Mouse (Mus musculus): ENCODE results near the gene Slc7a6os. TPM values are rescaled to one million over a fixed set of nuclear protein-coding genes. Genes with fewer than 3 reads are reported as not detected.

Slc7a6os gene
- polyA plus RNA-seq, 1 experiment, result 30.1 TPM

DNA sequence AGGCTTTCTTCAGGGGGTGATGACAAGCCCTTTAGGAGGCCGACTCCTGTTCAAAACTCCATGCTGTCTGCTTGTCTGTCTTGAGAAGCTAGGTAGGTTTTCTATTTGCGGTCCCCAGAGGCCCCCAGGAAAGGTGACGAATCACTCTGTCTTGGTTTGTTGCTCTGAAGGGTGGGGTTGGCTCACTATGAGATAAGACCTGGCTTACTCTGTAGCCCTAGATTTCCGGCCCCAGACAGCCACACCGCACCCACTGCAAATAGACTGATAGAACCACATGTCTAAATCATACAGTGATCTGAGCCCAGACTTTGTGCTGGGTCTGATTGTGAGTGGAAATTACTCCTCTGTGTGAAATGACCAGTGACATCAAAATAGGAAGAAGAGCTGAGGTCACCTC is 19.1 kb downstream of the Slc7a6os start:
- Histone ChIP-seq H3K4me3 (ENCODE audit: insufficient read depth, poor library complexity, severe bottlenecking) (no peak overlapping the region), H3K36me3 (ENCODE audit: control insufficient read depth, insufficient read depth) (peaks cover 79% of the 10 kb centered on the region), H3ac (ENCODE audit: control insufficient read depth, insufficient read length, low read depth) (no peak overlapping the region), H3K79me2 (ENCODE audit: control insufficient read depth, insufficient read depth) (no peaks in the 10 kb centered on the region), H3K79me3 (ENCODE audit: low read depth) (peaks cover 3% of the 10 kb centered on the region), H3K27me3 (ENCODE audit: control insufficient read depth, insufficient read depth, insufficient read length) (no peaks in the 10 kb centered on the region)
- TF ChIP-seq CTCF (IDR thresholded peaks at IDR 0.05; ENCODE audit: control insufficient read depth, insufficient read depth, insufficient read length) (no peak), USF1 (IDR thresholded peaks at IDR 0.05; ENCODE audit: low read depth) (no peak), CEBPB (IDR thresholded peaks at IDR 0.05; ENCODE audit: low read depth) (no peak), MYOG (IDR thresholded peaks at IDR 0.05; ENCODE audit: control insufficient read depth, extremely low read depth, insufficient read length) (no peak), FOSL1 (IDR thresholded peaks at IDR 0.05; ENCODE audit: insufficient read depth, low read length, poor library complexity, severe bottlenecking) (no peak)

DNA sequence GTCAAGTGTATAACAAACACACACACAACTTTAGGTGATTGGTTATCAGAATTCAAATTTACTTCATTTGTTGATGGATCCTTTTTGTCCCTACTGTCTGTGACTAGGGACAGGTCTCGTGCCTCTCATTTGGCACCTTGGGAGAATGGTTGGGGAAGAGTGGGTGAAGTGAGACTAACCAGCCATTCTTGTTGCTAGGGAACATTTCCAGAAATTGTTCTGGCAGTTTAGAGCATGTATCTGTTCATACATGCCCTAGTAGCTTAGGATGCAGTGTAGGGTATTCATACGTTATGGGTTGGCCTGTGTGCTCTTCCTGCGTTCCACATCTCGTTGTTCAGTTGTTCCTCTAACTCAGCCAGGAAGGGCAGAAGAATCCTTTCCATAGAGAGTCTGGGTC is 21.6 kb downstream of the Slc7a6os start:
- TF ChIP-seq CEBPB (IDR thresholded peaks at IDR 0.05; ENCODE audit: low read depth), result no peak
- TF ChIP-seq FOSL1 (IDR thresholded peaks at IDR 0.05; ENCODE audit: insufficient read depth, low read length, poor library complexity, severe bottlenecking), result no peak
- no peak for TF ChIP-seq MYOD1 (IDR thresholded peaks at IDR 0.05; ENCODE audit: control insufficient read depth, insufficient read length, low read depth)
- no peak for TF ChIP-seq MAX (IDR thresholded peaks at IDR 0.05)
- TF ChIP-seq USF1 (IDR thresholded peaks at IDR 0.05; ENCODE audit: low read depth), result no peak
- TF ChIP-seq CTCF (IDR thresholded peaks at IDR 0.05; ENCODE audit: control insufficient read depth, insufficient read depth, insufficient read length), result no peak
- no peak for TF ChIP-seq MYOG (IDR thresholded peaks at IDR 0.05; ENCODE audit: control insufficient read depth, extremely low read depth, insufficient read length)
- Histone ChIP-seq H3K79me3 (ENCODE audit: low read depth) (peaks cover 13% of the 10 kb centered on the region), H3K79me2 (ENCODE audit: control insufficient read depth, insufficient read depth) (no peaks in the 10 kb centered on the region), H3K4me3 (ENCODE audit: insufficient read depth, poor library complexity, severe bottlenecking) (no peak overlapping the region), H3K36me3 (ENCODE audit: control insufficient read depth, insufficient read depth) (peaks cover 78% of the 10 kb centered on the region), H3ac (ENCODE audit: control insufficient read depth, insufficient read length, low read depth) (no peak overlapping the region), H3K27me3 (ENCODE audit: control insufficient read depth, insufficient read depth, insufficient read length) (no peaks in the 10 kb centered on the region)

DNA sequence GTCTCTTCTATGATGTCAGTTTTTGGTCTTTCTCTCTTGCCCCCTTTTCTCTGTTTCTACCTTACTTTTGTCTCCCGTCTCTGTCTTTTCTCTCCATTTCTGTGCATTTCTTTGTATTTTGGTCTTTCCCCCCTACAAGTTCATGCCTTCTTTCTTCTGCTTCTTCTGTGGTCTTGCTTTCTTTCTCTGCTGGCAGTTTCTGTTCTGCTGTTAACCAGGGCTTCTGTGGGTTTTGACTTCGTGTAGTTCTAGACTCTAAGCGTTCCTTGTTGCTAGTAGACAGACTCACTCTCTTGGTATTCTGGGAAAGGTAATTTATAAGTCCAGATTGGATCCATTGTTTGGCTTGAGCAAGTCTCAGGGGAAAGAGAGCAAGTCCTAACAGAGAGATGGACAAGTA is 24.3 kb downstream of the Slc7a6os start:
- Histone ChIP-seq H3K36me3 (ENCODE audit: control insufficient read depth, insufficient read depth) (peaks cover 76% of the 10 kb centered on the region), H3K27me3 (ENCODE audit: control insufficient read depth, insufficient read depth, insufficient read length) (no peaks in the 10 kb centered on the region)
- TF ChIP-seq CEBPB (IDR thresholded peaks at IDR 0.05; ENCODE audit: low read depth), result no peak
- no peak for TF ChIP-seq USF1 (IDR thresholded peaks at IDR 0.05; ENCODE audit: low read depth)
- TF ChIP-seq FOSL1 (IDR thresholded peaks at IDR 0.05; ENCODE audit: insufficient read depth, low read length, poor library complexity, severe bottlenecking), result no peak
- TF ChIP-seq CTCF (IDR thresholded peaks at IDR 0.05; ENCODE audit: control insufficient read depth, insufficient read depth, insufficient read length), result no peak
- TF ChIP-seq MYOG (IDR thresholded peaks at IDR 0.05; ENCODE audit: control insufficient read depth, extremely low read depth, insufficient read length), result no peak
- no peak for TF ChIP-seq MAX (IDR thresholded peaks at IDR 0.05)
- TF ChIP-seq MYOD1 (IDR thresholded peaks at IDR 0.05; ENCODE audit: control insufficient read depth, insufficient read length, low read depth), result no peak

DNA sequence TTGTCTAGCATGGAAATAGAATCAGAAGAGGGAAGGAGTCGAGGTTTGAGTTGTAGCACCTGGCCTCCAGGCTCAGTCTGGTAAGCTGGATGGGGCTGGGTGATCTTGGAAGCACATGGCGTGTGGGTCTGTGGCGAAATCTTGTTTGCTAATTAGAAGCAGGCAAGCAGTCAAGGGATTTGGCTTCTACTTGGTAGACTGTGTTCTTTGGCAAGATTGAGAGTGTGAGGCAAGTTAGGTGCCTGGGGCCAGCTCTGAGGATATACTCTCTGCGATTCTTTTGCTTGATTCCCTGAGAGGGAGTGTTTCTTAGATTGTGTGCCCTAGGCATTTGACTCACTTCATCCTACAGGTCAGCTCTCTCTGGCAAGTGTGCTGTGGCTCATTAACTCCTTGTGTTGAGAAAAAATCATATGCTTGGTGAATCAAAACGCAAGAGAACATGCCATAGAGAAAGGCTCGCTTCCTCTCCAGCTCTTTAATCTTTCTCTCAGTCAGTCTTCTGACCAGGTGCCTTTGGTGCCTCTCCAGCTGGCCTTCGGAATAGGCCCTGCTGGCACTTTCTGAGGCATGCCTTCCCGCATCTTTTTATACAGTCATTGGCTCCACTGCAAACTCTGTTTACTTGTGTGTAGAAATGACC is 25.0 kb downstream of the Slc7a6os start:
- Histone ChIP-seq H3K4me3 (ENCODE audit: insufficient read depth, poor library complexity, severe bottlenecking) (no peak overlapping the region), H3K79me3 (ENCODE audit: low read depth) (peaks cover 13% of the 10 kb centered on the region), H3K27me3 (ENCODE audit: control insufficient read depth, insufficient read depth, insufficient read length) (no peaks in the 10 kb centered on the region), H3K79me2 (ENCODE audit: control insufficient read depth, insufficient read depth) (no peaks in the 10 kb centered on the region), H3ac (ENCODE audit: control insufficient read depth, insufficient read length, low read depth) (no peak overlapping the region), H3K36me3 (ENCODE audit: control insufficient read depth, insufficient read depth) (peaks cover 71% of the 10 kb centered on the region)
- TF ChIP-seq USF1 (IDR thresholded peaks at IDR 0.05; ENCODE audit: low read depth), result no peak
- TF ChIP-seq MAX (IDR thresholded peaks at IDR 0.05), result no peak
- no peak for TF ChIP-seq CTCF (IDR thresholded peaks at IDR 0.05; ENCODE audit: control insufficient read depth, insufficient read depth, insufficient read length)
- TF ChIP-seq CEBPB (IDR thresholded peaks at IDR 0.05; ENCODE audit: low read depth), result no peak
- TF ChIP-seq MYOG (IDR thresholded peaks at IDR 0.05; ENCODE audit: control insufficient read depth, extremely low read depth, insufficient read length), result no peak
- no peak for TF ChIP-seq FOSL1 (IDR thresholded peaks at IDR 0.05; ENCODE audit: insufficient read depth, low read length, poor library complexity, severe bottlenecking)
- no peak for TF ChIP-seq MYOD1 (IDR thresholded peaks at IDR 0.05; ENCODE audit: control insufficient read depth, insufficient read length, low read depth)

More for the DNA sequence above, 24.3 kb downstream of the Slc7a6os start:
- Histone ChIP-seq H3K4me3 (ENCODE audit: insufficient read depth, poor library complexity, severe bottlenecking) (no peak overlapping the region), H3K79me3 (ENCODE audit: low read depth) (peaks cover 13% of the 10 kb centered on the region), H3K79me2 (ENCODE audit: control insufficient read depth, insufficient read depth) (no peaks in the 10 kb centered on the region), H3ac (ENCODE audit: control insufficient read depth, insufficient read length, low read depth) (no peak overlapping the region)

DNA sequence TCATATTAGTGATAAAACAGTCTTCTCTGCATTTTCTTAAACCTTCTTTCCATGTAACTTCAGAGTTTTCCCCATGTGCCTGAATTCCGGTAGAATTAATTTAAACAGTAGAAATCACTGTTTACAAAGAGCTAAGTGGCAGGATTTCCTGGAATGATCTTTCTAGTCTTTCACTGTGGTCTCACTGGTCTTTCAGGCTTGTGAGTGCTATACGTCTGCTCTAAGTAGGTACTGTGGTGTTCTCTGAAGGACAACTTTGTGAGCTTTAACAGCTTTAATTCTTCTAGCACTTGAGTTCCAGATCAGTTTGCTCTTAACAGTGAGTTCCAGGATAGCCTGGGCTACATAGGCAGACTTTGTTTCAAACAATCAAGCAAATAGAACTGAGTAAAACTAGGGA is 32.3 kb downstream of the Slc7a6os start:
- Histone ChIP-seq H3K79me2 (ENCODE audit: control insufficient read depth, insufficient read depth) (peaks cover 72% of the 10 kb centered on the region), H3K36me3 (ENCODE audit: control insufficient read depth, insufficient read depth) (peaks cover 18% of the 10 kb centered on the region)
- no peak for TF ChIP-seq CEBPB (IDR thresholded peaks at IDR 0.05; ENCODE audit: low read depth)
- TF ChIP-seq USF1 (IDR thresholded peaks at IDR 0.05; ENCODE audit: low read depth), result no peak
- no peak for TF ChIP-seq MAX (IDR thresholded peaks at IDR 0.05)
- no peak for TF ChIP-seq MYOG (IDR thresholded peaks at IDR 0.05; ENCODE audit: control insufficient read depth, extremely low read depth, insufficient read length)
- no peak for TF ChIP-seq MYOD1 (IDR thresholded peaks at IDR 0.05; ENCODE audit: control insufficient read depth, insufficient read length, low read depth)
- TF ChIP-seq CTCF (IDR thresholded peaks at IDR 0.05; ENCODE audit: control insufficient read depth, insufficient read depth, insufficient read length), result no peak
- TF ChIP-seq FOSL1 (IDR thresholded peaks at IDR 0.05; ENCODE audit: insufficient read depth, low read length, poor library complexity, severe bottlenecking), result no peak

More for the DNA sequence above, 32.3 kb downstream of the Slc7a6os start:
- Histone ChIP-seq H3K79me3 (ENCODE audit: low read depth) (peaks cover 43% of the 10 kb centered on the region), H3K27me3 (ENCODE audit: control insufficient read depth, insufficient read depth, insufficient read length) (no peaks in the 10 kb centered on the region), H3ac (ENCODE audit: control insufficient read depth, insufficient read length, low read depth) (no peak overlapping the region), H3K4me3 (ENCODE audit: insufficient read depth, poor library complexity, severe bottlenecking) (no peak overlapping the region)

All from C2C12 (cell line).